Mouse (Mus musculus) liver, postnatal 0 days (tissue): ENCODE data around the gene Capzb.

Source experiments
- CTCF ChIP-seq: sonication (generic); IDR thresholded peaks from 2 replicates; pipeline ENCODE4 v1.5.1; 2016; ENCODE audit warnings: antibody characterized with exemption, low read depth
- EP300 ChIP-seq: IDR thresholded peaks from 2 replicates; pipeline ENCODE4 v1.6.1; 2016; ENCODE audit warnings: antibody characterized with exemption, low read depth, mild to moderate bottlenecking

GRCm38 (mm10) chr4:139268242-139268641 is 75.5 kb downstream of the Capzb start:
- TF ChIP-seq CTCF (no peak), EP300 (no peak)
